Mouse (Mus musculus) neural tube, embryonic 11.5 days (tissue): ENCODE data around the gene Slc9b2. TPM values are rescaled to one million over a fixed set of nuclear protein-coding genes. Genes with fewer than 3 reads are reported as not detected.

ENCODE experiments used
- ATAC-seq: fragments of 200-750 bp; cut with Nextera tagmentation; 2 replicates; pipeline ENCODE4 v1.8.0; 2017; ENCODE audit warnings: moderate number of reproducible peaks, mild to moderate bottlenecking, moderate TSS enrichment, moderate library complexity; ENCODE audit not compliant: insufficient read depth, low FRiP score, low TSS enrichment
- DNase-seq: peaks from one replicate; pipeline ENCODE4 v3.0.0-alpha.2; 2015; ENCODE audit warnings: low spot score
- H3K27ac ChIP-seq: fragments of 300-500 bp; sonication (generic); 2 replicates; pipeline ENCODE4 v1.5.1; 2014; ENCODE audit warnings: low read depth, mild to moderate bottlenecking, low read length
- H3K27me3 ChIP-seq: fragments of 300-500 bp; sonication (generic); 2 replicates; pipeline ENCODE4 v1.6.1; 2014; ENCODE audit warnings: mild to moderate bottlenecking, low read length, mixed read lengths; ENCODE audit not compliant: control insufficient read depth, insufficient read depth
- H3K36me3 ChIP-seq: fragments of 300-500 bp; sonication (generic); 2 replicates; pipeline ENCODE4 v1.6.1; 2014; ENCODE audit warnings: mild to moderate bottlenecking, low read length, moderate library complexity, mixed read lengths; ENCODE audit not compliant: control insufficient read depth, insufficient read depth
- H3K4me1 ChIP-seq: fragments of 300-500 bp; sonication (generic); 2 replicates; pipeline ENCODE4 v1.6.1; 2014; ENCODE audit warnings: low read length, mixed read lengths; ENCODE audit not compliant: control insufficient read depth, insufficient read depth
- H3K4me2 ChIP-seq: fragments of 300-500 bp; sonication (generic); 2 replicates; pipeline ENCODE4 v1.6.1; 2014; ENCODE audit warnings: low read depth, mild to moderate bottlenecking, moderate library complexity
- H3K4me3 ChIP-seq: fragments of 300-500 bp; sonication (generic); 2 replicates; pipeline ENCODE4 v1.5.1; 2014; ENCODE audit warnings: low read depth, low read length
- H3K9ac ChIP-seq: fragments of 300-500 bp; sonication (generic); 2 replicates; pipeline ENCODE4 v1.6.1; 2014; ENCODE audit warnings: mild to moderate bottlenecking, low read length
- H3K9me3 ChIP-seq: fragments of 300-500 bp; sonication (generic); 2 replicates; pipeline ENCODE4 v1.6.1; 2016; ENCODE audit warnings: low read length; ENCODE audit not compliant: control insufficient read depth
- WGBS: fragments of 180-500 bp; shearing (Covaris S2); extraction: QIAGEN DNeasy Blood & Tissue Kit; methylation state at CpG from one replicate; pipeline ENCODE4 v1.1.7; 2014; 5-methylcytosine and 5-hydroxymethylcytosine counted together
- polyA plus RNA-seq: library from polyadenylated mRNA; unstranded; fragments of >200 nt; fragmentation: Nextera tagmentation; extraction: Ambion mirVana; gene quantifications from 2 replicates; pipeline ENCODE4 v1.2.1, GENCODE M21; 2014

The Slc9b2 gene
- polyA plus RNA-seq, 1 experiment from 2014 or later: 2.5 TPM

- 90% methylated on average over 3 of the region's 3 CpGs for WGBS
- ATAC-seq: no peak
Measured at GRCm38 (mm10) chr3:135298560-135298959, 8.9 kb upstream of the Slc9b2 start.

GRCm38 (mm10) chr3:135300081-135300480, 7.4 kb upstream of the Slc9b2 start:
- Histone ChIP-seq H3K4me3 (no peak overlapping the region), H3K4me1 (no peaks in the 10 kb centered on the region; the same call in 1 of the 2 replicates), H3K9me3 (no peaks in the 10 kb centered on the region), H3K4me2 (no peak overlapping the region), H3K36me3 (no peaks in the 10 kb centered on the region), H3K27me3 (no peaks in the 10 kb centered on the region), H3K9ac (no peak overlapping the region), H3K27ac (no peak overlapping the region)
- ATAC-seq (no peak), DNase-seq (no peak)
- 63% methylated on average over 6 of the region's 6 CpGs for WGBS

More at GRCm38 (mm10) chr3:135298560-135298959, 8.9 kb upstream of the Slc9b2 start:
- Histone ChIP-seq H3K27ac (no peak overlapping the region), H3K4me1 (no peaks in the 10 kb centered on the region), H3K27me3 (no peaks in the 10 kb centered on the region), H3K9ac (no peak overlapping the region), H3K36me3 (no peaks in the 10 kb centered on the region), H3K4me3 (no peak overlapping the region), H3K9me3 (no peaks in the 10 kb centered on the region), H3K4me2 (no peak overlapping the region)
- DNase-seq: no peak

- DNase-seq (no peak), ATAC-seq (no peak)
- no peaks in the 10 kb centered on the region; the same call in 1 of the 2 replicates for H3K4me1 ChIP-seq
- no peaks in the 10 kb centered on the region for H3K27me3 ChIP-seq
- WGBS: 18% methylated on average over 6 of the region's 6 CpGs
- no peak overlapping the region for H3K9ac ChIP-seq
- no peak overlapping the region for H3K27ac ChIP-seq
- H3K9me3 ChIP-seq: no peaks in the 10 kb centered on the region
- no peak overlapping the region for H3K4me3 ChIP-seq
- H3K4me2 ChIP-seq: no peak overlapping the region
- no peaks in the 10 kb centered on the region for H3K36me3 ChIP-seq
Measured at GRCm38 (mm10) chr3:135304060-135304459, 3.4 kb upstream of the Slc9b2 start.

GRCm38 (mm10) chr3:135304566-135304965, 2.9 kb upstream of the Slc9b2 start:
- no peak overlapping the region for H3K4me3 ChIP-seq
- ATAC-seq (no peak), DNase-seq (no peak)
- no peaks in the 10 kb centered on the region for H3K36me3 ChIP-seq
- 20% methylated on average over 9 of the region's 9 CpGs for WGBS
- no peaks in the 10 kb centered on the region for H3K27me3 ChIP-seq
- H3K27ac ChIP-seq: no peak overlapping the region
- H3K9ac ChIP-seq: no peak overlapping the region
- peak overlapping the region; percentile 12; the same call in 1 of the 2 replicates for H3K4me2 ChIP-seq
- no peaks in the 10 kb centered on the region for H3K9me3 ChIP-seq
- H3K4me1 ChIP-seq: no peaks in the 10 kb centered on the region; the same call in 1 of the 2 replicates

GRCm38 (mm10) chr3:135312916-135313491, 5.5 kb downstream of the Slc9b2 start:
- Histone ChIP-seq H3K9me3 (no peaks in the 10 kb centered on the region), H3K4me3 (no peak overlapping the region), H3K27me3 (no peaks in the 10 kb centered on the region), H3K4me1 (no peaks in the 10 kb centered on the region), H3K4me2 (no peak overlapping the region), H3K36me3 (no peaks in the 10 kb centered on the region), H3K27ac (no peak overlapping the region), H3K9ac (no peak overlapping the region)
- ATAC-seq (no peak), DNase-seq (no peak)
- WGBS: 34% methylated on average over 2 of the region's 2 CpGs

- Histone ChIP-seq H3K9ac (no peak overlapping the region), H3K4me1 (no peaks in the 10 kb centered on the region), H3K4me2 (no peak overlapping the region), H3K27me3 (no peaks in the 10 kb centered on the region), H3K4me3 (no peak overlapping the region), H3K9me3 (no peaks in the 10 kb centered on the region), H3K27ac (no peak overlapping the region), H3K36me3 (no peaks in the 10 kb centered on the region)
- DNase-seq: peak; percentile 34
- 61% methylated on average over 2 of the region's 2 CpGs for WGBS
- ATAC-seq: 0 out of 2 replicates have a peak, but pooled peaks have one; percentile 23
Measured at GRCm38 (mm10) chr3:135313727-135314126, 6.2 kb downstream of the Slc9b2 start.

- Histone ChIP-seq H3K27ac (no peak overlapping the region), H3K4me2 (no peak overlapping the region), H3K4me3 (no peak overlapping the region), H3K9me3 (no peaks in the 10 kb centered on the region), H3K4me1 (no peaks in the 10 kb centered on the region), H3K36me3 (no peaks in the 10 kb centered on the region), H3K9ac (no peak overlapping the region), H3K27me3 (no peaks in the 10 kb centered on the region)
- DNase-seq (no peak), ATAC-seq (no peak)
- WGBS: 69% methylated on average over 2 of the region's 2 CpGs
Measured at GRCm38 (mm10) chr3:135314811-135315210, 7.3 kb downstream of the Slc9b2 start.

- no peak overlapping the region for H3K9ac ChIP-seq
- no peaks in the 10 kb centered on the region for H3K27me3 ChIP-seq
- no peaks in the 10 kb centered on the region for H3K9me3 ChIP-seq
- WGBS: 88% methylated on average over 9 of the region's 9 CpGs
- DNase-seq (no peak), ATAC-seq (no peak)
- H3K4me3 ChIP-seq: no peak overlapping the region
- H3K4me2 ChIP-seq: no peak overlapping the region
- H3K27ac ChIP-seq: no peak overlapping the region
- no peaks in the 10 kb centered on the region for H3K4me1 ChIP-seq
- no peaks in the 10 kb centered on the region for H3K36me3 ChIP-seq
Measured at GRCm38 (mm10) chr3:135315720-135316425, 8.4 kb downstream of the Slc9b2 start.

- 82% methylated on average over 11 of the region's 11 CpGs for WGBS
- no peaks in the 10 kb centered on the region for H3K36me3 ChIP-seq
- no peak overlapping the region for H3K4me2 ChIP-seq
- no peaks in the 10 kb centered on the region for H3K27me3 ChIP-seq
- no peaks in the 10 kb centered on the region for H3K4me1 ChIP-seq
- no peak overlapping the region for H3K27ac ChIP-seq
- H3K9ac ChIP-seq: no peak overlapping the region
- no peak overlapping the region for H3K4me3 ChIP-seq
- no peak for DNase-seq
- no peak for ATAC-seq
- H3K9me3 ChIP-seq: no peaks in the 10 kb centered on the region
Measured at GRCm38 (mm10) chr3:135318331-135318730, 10.8 kb downstream of the Slc9b2 start.
